Mouse (Mus musculus) brown adipose tissue, adult 24 weeks (tissue): ENCODE measurements around the gene Btbd17. TPM values are rescaled to one million over a fixed set of nuclear protein-coding genes. Genes with fewer than 3 reads are reported as not detected.
A peak's percentile ranks its signal among the peaks of the same experiment; 100 is the strongest.

Experiments used
- H3K27ac ChIP-seq: fragments of 200-500 bp; replicated peaks from 2 replicates; pipeline ENCODE4 v1.5.1; 2012; ENCODE audit warnings: low read depth, mild to moderate bottlenecking, low read length
- H3K4me1 ChIP-seq: fragments of 200-500 bp; 2 replicates; pipeline ENCODE4 v1.6.1; 2012; ENCODE audit warnings: low read length, mixed read lengths; ENCODE audit not compliant: control insufficient read depth, insufficient read depth, insufficient read length
- H3K4me3 ChIP-seq: fragments of 200-500 bp; 2 replicates; pipeline ENCODE4 v1.5.1; 2012; ENCODE audit warnings: low read depth, mild to moderate bottlenecking, low read length, moderate library complexity; ENCODE audit not compliant: insufficient read depth
- polyA plus RNA-seq: library from polyadenylated mRNA; stranded (reverse); fragments of >200 nt; gene quantifications from 2 replicates; pipeline ENCODE4 v1.2.4, GENCODE M21; 2012; ENCODE audit not compliant: missing spikeins, insufficient read depth, insufficient read length

Gene Btbd17
- not detected in 2 replicates for polyA plus RNA-seq

DNA sequence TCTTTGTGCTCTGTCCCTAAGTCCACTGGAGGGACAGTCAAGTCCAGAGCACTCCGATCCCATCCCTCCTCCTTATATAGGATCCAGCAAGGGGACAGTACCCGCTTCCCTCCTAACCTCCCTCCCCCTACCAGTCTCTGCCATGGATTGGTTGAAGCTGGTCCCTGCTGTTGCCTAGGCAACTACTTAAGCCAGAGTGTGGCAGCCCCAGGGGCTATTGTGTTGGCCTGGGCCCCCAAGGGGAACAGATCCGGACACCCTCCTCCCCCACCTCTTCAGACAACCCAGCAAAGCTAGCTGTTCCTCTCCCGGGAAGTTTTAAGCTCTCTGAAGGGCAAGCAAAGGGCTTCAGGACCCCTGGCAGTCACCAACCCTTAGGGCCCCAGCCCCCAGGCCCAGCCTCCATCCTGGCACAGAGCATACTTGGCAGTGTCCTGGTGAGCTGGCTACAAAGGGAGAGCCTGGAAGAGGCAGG, at the start of gene Btbd17:
TSS of gene Btbd17 (minus strand) at position 98 of the 475 bp plus-strand sequence.
- Histone ChIP-seq H3K27ac (no peak within 1 kb of the TSS), H3K4me3 (peak within 1 kb of the TSS; percentile 34; the same call in 1 of the 2 replicates), H3K4me1 (no peaks in the 10 kb centered on the region)

DNA sequence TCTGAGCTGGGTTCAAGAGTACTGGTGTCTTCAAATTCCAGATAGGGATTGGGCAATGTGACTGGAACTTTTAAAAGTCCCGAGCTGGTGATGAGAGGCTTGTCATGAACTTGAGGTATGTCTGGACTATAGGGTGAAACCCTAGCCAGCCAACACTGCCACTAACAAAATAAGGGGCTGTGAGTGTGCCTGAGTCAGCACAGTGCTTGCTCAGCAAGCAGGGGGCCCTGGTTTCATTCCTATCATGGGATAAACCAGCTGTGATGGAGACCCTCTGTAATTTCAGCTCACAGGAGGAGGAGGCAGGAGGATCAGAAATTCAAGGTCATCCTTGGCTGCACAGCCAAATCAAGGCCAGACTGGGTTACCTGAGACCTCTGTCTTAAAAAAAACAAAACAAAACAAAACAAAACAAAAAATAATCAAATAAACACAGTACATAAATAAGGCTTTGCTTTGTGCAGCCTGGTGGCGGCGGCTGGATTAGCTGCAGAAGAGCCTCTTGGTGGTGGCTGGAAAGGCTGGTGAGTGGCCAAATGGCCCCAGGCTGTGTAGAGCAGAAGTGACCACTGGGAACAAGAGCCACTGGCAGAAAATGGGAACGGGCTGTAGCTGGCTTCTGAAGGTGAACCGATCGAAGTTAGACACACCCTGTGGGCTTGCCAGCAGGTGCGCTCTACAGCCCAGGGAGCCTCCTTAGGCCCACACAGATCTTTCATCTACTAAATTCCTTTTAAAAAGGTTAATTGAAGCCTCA, 48.9 kb upstream of the Btbd17 start:
- Histone ChIP-seq H3K27ac (no peak overlapping the region), H3K4me1 (no peaks in the 10 kb centered on the region), H3K4me3 (no peak overlapping the region)

DNA sequence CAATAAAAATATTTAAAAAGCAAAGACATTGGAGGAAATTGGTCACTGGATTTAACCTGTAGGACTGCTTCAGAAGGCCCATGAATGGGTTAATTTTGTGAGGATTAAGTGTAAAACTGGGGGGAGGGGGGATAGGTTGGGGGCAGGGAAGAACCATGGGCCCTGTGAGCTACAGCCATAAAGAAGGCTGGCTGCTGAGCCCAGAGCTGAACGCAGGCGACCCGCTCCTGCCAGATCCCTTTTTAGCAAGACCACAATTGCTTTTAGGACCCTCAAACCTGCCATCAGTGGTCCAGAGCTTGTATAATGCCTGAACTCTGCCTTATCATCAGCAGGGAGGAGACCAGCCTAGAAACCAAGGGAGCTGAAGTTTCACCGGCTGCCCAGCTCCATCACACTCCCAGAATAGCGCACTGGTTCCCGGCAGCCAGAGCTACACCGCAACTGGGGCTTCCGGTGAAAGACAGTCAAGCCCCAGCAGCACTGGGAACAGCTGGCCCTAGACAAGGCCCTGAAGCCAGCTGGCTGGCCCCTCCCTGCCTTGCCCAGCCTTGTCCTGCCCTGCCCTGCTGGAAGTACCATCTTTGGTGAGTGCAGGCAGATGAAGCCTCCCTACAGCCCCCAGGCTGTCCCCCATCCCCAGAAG, 48.2 kb upstream of the Btbd17 start:
- no peak overlapping the region for H3K27ac ChIP-seq
- H3K4me1 ChIP-seq = no peaks in the 10 kb centered on the region
- H3K4me3 ChIP-seq = no peak overlapping the region

DNA sequence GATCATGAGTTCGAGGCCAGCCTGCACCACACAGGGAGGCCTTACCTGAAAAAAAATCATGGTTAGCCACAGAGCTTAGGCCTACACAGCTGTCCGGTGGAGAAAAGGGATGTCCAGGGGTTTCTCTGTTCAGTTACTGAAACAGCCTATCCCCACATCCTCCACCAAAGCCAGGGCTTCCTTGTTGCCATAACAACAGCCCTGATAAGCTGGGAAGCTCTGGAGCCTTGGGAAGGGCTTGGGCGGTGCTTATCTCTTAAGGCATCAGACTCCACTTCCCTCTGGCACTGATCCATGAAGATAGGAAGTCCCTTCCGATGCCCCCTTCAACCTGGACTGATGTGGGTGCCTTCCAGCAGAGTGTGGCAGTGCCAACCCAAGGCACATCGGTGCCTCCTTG, 37.4 kb upstream of the Btbd17 start:
- 0 out of 2 replicates have a peak, but pooled peaks cover 2% of the 10 kb centered on the region for H3K4me1 ChIP-seq
- H3K27ac ChIP-seq = no peak overlapping the region
- H3K4me3 ChIP-seq = no peak overlapping the region

DNA sequence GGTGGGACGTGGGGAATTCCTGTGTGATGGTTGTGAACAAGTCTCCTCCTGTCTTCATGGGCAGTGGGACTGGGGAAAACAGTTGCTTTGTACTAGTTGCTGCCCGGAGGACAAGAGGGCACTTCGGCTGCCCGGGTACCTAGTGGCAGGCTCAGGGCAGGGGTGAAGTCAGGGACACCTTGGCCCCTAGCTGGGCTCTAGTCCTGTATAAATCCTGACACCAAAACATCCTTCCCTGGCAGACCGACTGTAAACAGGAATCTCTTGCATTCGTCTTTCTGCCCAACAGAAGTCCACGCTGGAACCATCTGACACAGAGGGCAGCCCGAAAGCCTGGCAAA, 34.7 kb upstream of the Btbd17 start:
- Histone ChIP-seq H3K4me3 (no peak overlapping the region), H3K27ac (no peak overlapping the region), H3K4me1 (no peaks in the 10 kb centered on the region)

DNA sequence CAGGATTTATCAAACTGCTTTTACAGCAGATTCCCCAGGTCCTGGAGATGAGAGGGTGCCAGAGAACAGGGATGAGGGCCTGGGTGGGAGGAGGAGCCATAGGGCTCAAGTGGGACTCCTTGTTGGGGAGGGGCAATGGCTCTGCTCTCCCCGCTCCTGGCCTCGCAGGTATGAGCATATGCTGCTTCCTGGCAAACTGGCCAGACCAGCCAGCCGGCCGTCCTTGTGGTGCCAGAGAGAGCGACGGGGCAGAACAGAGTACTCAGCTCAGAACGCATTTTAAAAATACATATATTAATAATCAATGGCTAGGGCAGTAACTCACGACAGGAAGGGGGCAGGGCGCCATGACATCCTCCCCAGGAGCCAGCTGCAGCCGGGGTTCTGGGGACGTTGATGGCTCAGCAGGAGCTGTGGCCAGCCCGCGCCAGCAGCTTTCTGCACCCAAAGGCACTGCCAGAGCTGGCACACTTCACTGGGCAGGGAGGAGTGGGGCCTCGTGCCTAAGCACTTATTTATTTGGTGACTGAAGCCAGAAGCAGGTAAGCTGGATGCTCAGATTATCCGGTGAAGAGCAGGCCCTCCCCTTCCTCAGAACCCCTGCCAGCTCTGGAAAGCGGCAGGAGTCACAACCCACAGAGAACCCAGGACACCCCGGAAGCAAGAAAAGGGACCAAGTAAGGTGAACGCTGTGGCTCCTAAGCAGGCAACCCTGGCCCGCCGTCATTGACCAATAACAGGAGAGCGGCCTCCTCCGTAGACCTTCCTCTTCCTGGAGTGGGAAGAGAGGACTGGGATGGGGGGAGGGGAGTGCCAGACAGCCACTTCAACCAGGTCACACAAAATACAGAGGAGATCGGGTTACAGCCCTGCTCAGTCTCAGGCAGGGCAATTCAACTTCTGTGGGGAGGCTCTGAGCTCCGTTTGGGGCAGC, 34.0 kb upstream of the Btbd17 start:
- Histone ChIP-seq H3K27ac (no peak overlapping the region), H3K4me3 (no peak overlapping the region; the same call in 1 of the 2 replicates)

DNA sequence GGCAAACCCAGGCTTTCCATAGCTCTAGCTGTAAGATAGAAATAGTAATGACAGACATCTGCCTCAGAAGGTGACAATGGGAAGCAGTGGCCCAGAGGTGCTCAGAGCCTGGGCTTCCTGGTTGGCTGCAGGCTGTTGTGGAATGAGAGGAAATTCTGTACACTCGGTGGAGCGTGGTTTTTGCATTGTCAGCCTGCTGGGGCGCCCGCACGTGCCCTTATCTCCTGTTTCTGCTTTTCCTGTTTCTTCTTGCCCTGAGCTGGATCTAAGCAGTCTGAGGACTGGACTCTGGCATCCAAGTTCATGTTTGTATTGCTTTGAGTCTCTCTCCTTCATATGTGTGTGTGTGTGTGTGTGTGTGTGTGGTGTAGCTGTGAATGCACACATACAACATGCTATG, 30.9 kb upstream of the Btbd17 start:
- Histone ChIP-seq H3K27ac (no peak overlapping the region), H3K4me1 (no peaks in the 10 kb centered on the region)

More for the DNA sequence above, 34.0 kb upstream of the Btbd17 start:
- H3K4me1 ChIP-seq = no peaks in the 10 kb centered on the region

DNA sequence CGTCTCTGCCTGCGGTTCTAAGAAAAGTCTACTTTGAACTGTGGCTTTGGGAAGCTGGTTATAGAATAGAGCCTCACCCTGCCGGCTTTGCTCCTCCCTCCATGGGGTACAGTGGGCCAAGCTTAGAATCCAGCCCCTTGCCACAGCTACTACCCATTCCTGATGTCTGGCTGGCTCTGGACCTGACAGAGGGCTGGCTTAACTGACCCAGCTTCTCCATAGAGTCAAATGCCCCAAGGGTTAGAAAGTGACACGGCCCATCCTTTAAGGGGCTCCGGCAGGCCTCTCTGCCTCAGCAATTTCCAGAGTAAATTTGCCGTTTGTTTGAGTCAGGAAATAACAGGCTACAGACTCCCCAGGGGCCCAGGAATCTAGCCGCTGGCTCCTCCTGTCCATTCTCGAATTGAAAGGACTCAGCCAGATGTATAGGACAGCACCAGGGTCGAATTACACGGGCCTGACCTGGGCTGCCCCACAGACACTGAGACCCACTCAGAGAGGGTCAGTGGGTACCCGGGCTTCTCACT, 27.5 kb upstream of the Btbd17 start:
- 0 out of 2 replicates have a peak overlapping the region, but pooled peaks have one; percentile 21 for H3K27ac ChIP-seq
- H3K4me1 ChIP-seq = no peaks in the 10 kb centered on the region
- H3K4me3 ChIP-seq = no peak overlapping the region

More for the DNA sequence above, 30.9 kb upstream of the Btbd17 start:
- no peak overlapping the region for H3K4me3 ChIP-seq

DNA sequence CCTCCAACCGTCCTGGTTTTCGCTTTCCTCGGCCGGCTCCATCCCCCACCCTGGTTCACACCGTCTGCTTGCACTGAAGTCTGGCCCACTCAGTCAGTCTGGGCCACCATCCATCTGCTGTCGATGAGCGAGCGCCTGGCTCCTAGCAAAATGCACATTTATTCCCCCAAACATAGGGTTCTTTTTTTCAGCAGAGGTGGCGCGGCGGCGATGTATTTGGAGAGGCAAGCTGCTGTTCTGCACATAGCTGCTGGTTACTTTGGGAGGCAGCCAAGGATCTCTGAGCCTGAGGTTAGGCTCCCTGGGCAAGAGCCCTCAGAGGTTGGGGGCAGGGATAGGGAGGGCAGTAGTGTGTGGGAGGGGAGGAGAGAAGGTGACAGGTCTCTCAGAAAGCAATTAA, 27.0 kb upstream of the Btbd17 start:
- Histone ChIP-seq H3K4me3 (no peak overlapping the region), H3K27ac (0 out of 2 replicates have a peak overlapping the region, but pooled peaks have one; percentile 21), H3K4me1 (no peaks in the 10 kb centered on the region)

DNA sequence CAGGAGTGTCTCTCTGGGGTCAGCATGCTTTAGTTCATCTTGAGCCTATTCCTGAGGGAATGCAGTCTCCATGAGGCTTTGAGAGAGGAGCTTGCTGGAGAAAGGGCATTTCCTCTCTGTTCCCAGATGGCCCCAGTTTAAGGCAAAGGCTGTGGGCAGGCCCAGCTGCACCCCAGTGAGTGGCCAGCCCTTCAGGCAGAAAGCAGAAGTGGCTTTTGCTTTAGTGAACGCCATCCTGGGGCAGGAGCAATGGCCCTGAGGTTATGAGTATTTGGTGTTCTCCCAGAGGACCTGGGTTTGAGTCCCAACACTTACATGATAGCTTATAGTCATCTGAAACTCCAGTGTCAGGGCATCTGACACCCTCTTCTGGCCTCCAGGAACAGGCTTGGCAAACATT, 25.6 kb upstream of the Btbd17 start:
- no peaks in the 10 kb centered on the region for H3K4me1 ChIP-seq
- no peak overlapping the region for H3K27ac ChIP-seq
- no peak overlapping the region for H3K4me3 ChIP-seq

DNA sequence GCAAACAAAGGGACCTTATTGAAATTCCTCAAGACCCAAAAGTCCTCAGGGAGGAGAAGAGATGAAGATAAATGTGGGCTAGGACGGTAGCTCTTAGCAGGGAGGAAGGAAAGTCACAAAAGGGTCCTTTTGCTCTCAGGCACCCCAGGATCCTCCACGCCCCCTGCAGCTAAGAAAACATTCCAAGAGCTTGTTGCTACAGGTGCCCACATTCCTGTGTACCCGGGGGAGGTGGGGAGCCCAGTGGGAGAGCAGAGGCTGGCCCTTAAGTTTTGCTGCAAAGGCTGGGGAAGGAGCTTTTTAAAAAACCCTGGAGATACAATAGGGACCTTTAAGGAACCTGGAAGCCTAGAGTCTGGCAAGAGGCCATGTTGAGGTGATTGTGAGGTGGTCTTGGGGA, 24.7 kb upstream of the Btbd17 start:
- Histone ChIP-seq H3K4me1 (no peaks in the 10 kb centered on the region), H3K27ac (no peak overlapping the region), H3K4me3 (no peak overlapping the region)

DNA sequence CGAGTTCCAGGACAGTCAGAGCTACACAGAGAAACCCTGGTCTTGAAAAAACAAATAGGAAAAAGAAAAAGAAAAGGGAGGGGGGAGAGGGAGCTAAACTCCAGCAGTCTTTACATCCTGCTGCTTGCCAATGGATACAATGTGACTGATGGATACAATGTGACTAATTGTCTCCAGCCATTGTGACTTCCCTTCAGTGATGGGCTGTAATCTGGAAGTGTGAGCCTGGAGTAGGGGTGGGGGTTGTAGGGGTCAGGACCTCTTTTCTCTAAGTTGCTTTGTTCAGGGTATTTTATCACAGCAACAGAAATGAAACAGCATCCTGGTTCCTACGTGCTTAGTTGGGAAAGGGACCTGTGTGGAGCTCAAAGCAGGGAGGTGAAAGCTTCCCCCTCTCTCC, 23.4 kb upstream of the Btbd17 start:
- Histone ChIP-seq H3K4me3 (no peak overlapping the region), H3K27ac (no peak overlapping the region), H3K4me1 (no peaks in the 10 kb centered on the region)

DNA sequence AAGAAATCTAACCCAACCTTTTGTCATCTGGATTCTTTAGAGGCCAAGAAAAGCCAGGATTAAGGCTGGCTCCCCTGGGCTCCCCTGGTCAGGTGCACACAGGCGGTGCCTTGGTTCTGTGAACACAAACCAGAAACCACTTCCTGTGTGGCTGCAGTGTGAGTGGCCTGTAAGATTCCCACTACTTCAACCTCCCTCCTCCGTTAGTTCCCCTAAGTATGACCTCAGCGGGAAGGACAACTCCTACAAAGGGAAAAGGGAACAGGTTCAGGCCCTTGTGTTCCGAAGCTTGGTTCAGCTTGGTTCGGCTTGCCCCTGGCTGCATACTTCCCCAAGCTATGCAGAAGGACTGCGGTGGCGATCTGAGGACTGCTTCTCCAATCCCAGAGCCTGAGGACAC, 22.4 kb upstream of the Btbd17 start:
- Histone ChIP-seq H3K4me1 (no peaks in the 10 kb centered on the region), H3K4me3 (no peak overlapping the region)

DNA sequence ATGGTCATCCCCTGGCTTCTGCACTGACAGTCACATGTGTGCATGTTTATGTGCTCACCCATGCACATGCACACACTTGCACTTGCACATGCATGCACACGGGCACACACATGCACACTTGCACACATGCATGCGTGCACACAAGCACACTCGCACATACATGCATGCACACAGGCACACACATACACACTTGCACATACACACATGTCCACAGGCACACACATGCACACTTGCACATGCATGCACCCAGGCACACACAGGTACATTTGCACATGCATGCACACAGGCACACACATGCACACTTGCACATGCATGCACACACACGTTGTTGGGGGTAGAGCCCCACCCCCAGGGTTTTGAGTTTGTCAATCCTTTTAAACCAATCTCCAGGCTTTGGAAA, 21.2 kb upstream of the Btbd17 start:
- Histone ChIP-seq H3K4me1 (no peaks in the 10 kb centered on the region), H3K27ac (no peak overlapping the region), H3K4me3 (no peak overlapping the region)

More for the DNA sequence above, 22.4 kb upstream of the Btbd17 start:
- H3K27ac ChIP-seq = no peak overlapping the region
